Mouse (Mus musculus) G1E (cell line): ENCODE measurements around the gene Rab26.

Source experiments
- CTCF ChIP-seq: IDR thresholded peaks from 2 replicates; pipeline ENCODE4 v1.5.1; 2012; ENCODE audit warnings: low read depth, low read length, inconsistent platforms, mixed read lengths
- GATA1 ChIP-seq: IDR thresholded peaks from 2 replicates; pipeline ENCODE4 v1.6.1; 2012; ENCODE audit warnings: borderline replicate concordance, low read length, inconsistent platforms, mixed read lengths
- GATA2 ChIP-seq: IDR thresholded peaks from 2 replicates; pipeline ENCODE4 v1.6.1; 2012; ENCODE audit warnings: low read depth, low read length, inconsistent platforms, borderline replicate concordance
- POLR2AphosphoS5 ChIP-seq: IDR thresholded peaks from 2 replicates; pipeline ENCODE4 v1.6.1; 2012; ENCODE audit warnings: low read depth, low read length, inconsistent platforms; ENCODE audit not compliant: insufficient replicate concordance
- TAL1 ChIP-seq: conservative IDR thresholded peaks from 2 replicates; pipeline ENCODE4 v1.6.1; 2012; ENCODE audit warnings: low read depth, low read length, inconsistent platforms, mixed read lengths

GRCm38 (mm10) chr17:24544613-24545012, 10.6 kb upstream of the Rab26 start:
- TF ChIP-seq CTCF: no peak
- no peak for TF ChIP-seq GATA1
- no peak for TF ChIP-seq TAL1
- TF ChIP-seq GATA2: no peak
- no peak for TF ChIP-seq POLR2AphosphoS5
